Mouse (Mus musculus) lung, postnatal 0 days (tissue): ENCODE measurements around the gene 1700016D06Rik. TPM values are rescaled to one million over a fixed set of nuclear protein-coding genes. Genes with fewer than 3 reads are reported as not detected.

ENCODE experiments used
- ATAC-seq: fragments of 200-750 bp; cut with Nextera tagmentation; 2 replicates; pipeline ENCODE4 v1.8.0; 2017; ENCODE audit warnings: moderate library complexity
- DNase-seq: peaks from one replicate; pipeline ENCODE4 v3.0.0-alpha.2; 2016; ENCODE audit warnings: low spot score
- H3K27ac ChIP-seq: fragments of 300-500 bp; sonication (generic); 2 replicates; pipeline ENCODE4 v1.5.1; 2014; ENCODE audit warnings: antibody characterized with exemption, mild to moderate bottlenecking, low read length, mixed read lengths
- H3K27me3 ChIP-seq: fragments of 300-500 bp; sonication (generic); replicated peaks from 2 replicates; pipeline ENCODE4 v1.6.1; 2014; ENCODE audit warnings: low read length, mixed read lengths; ENCODE audit not compliant: insufficient read depth
- H3K36me3 ChIP-seq: fragments of 300-500 bp; sonication (generic); 2 replicates; pipeline ENCODE4 v1.6.1; 2014; ENCODE audit warnings: low read length, mixed read lengths; ENCODE audit not compliant: insufficient read depth
- H3K4me1 ChIP-seq: fragments of 300-500 bp; sonication (generic); 2 replicates; pipeline ENCODE4 v1.6.1; 2014; ENCODE audit warnings: antibody characterized with exemption, low read depth, low read length, mixed read lengths; ENCODE audit not compliant: insufficient read depth
- H3K4me2 ChIP-seq: fragments of 300-500 bp; sonication (generic); replicated peaks from 2 replicates; pipeline ENCODE4 v1.6.1; 2014; ENCODE audit warnings: low read depth, mild to moderate bottlenecking, low read length, moderate library complexity, mixed read lengths
- H3K4me3 ChIP-seq: fragments of 300-500 bp; sonication (generic); 2 replicates; pipeline ENCODE4 v1.5.1; 2014; ENCODE audit warnings: low read depth, low read length
- H3K9ac ChIP-seq: fragments of 300-500 bp; sonication (generic); replicated peaks from 2 replicates; pipeline ENCODE4 v1.6.1; 2014; ENCODE audit warnings: low read depth, mild to moderate bottlenecking
- H3K9me3 ChIP-seq: fragments of 300-500 bp; sonication (generic); 2 replicates; pipeline ENCODE4 v1.6.1; 2016; ENCODE audit warnings: low read length, mixed read lengths
- CTCF ChIP-seq: IDR thresholded peaks from 2 replicates; pipeline ENCODE4 v1.5.1; 2016; ENCODE audit warnings: antibody characterized with exemption, mild to moderate bottlenecking
- EP300 ChIP-seq: IDR thresholded peaks from 2 replicates; pipeline ENCODE4 v1.6.1; 2016; ENCODE audit warnings: antibody characterized with exemption, mild to moderate bottlenecking, control low read depth
- WGBS: fragments of 180-500 bp; shearing (Covaris S2); extraction: QIAGEN DNeasy Blood & Tissue Kit; methylation state at CpG from one replicate; pipeline ENCODE4 v1.1.7; 2014; 5-methylcytosine and 5-hydroxymethylcytosine counted together
- polyA plus RNA-seq: library from polyadenylated mRNA; unstranded; fragments of >200 nt; fragmentation: Nextera tagmentation; extraction: Ambion mirVana; gene quantifications from 2 replicates; pipeline ENCODE4 v1.2.1, GENCODE M21; 2015

The 1700016D06Rik gene
- polyA plus RNA-seq, 1 experiment from 2014 or later: not detected

GRCm38 (mm10) chr8:11697467-11697866 lies 3.4 kb downstream of the 1700016D06Rik start:
- ATAC-seq: no peak
- Histone ChIP-seq H3K36me3 (no peaks in the 10 kb centered on the region), H3K4me1 (no peaks in the 10 kb centered on the region), H3K4me3 (no peak overlapping the region), H3K9ac (no peak overlapping the region), H3K27me3 (no peaks in the 10 kb centered on the region), H3K4me2 (no peak overlapping the region), H3K27ac (no peak overlapping the region), H3K9me3 (no peaks in the 10 kb centered on the region)
- 86% methylated on average over 7 of the region's 7 CpGs for WGBS
- TF ChIP-seq EP300: no peak
- no peak for TF ChIP-seq CTCF
- no peak for DNase-seq

GRCm38 (mm10) chr8:11696176-11696575 lies 4.7 kb downstream of the 1700016D06Rik start:
- H3K4me3 ChIP-seq: no peak overlapping the region
- H3K36me3 ChIP-seq: no peaks in the 10 kb centered on the region
- H3K4me1 ChIP-seq: no peaks in the 10 kb centered on the region
- H3K27me3 ChIP-seq: no peaks in the 10 kb centered on the region
- no peak overlapping the region for H3K9ac ChIP-seq
- WGBS: 69% methylated on average over 3 of the region's 3 CpGs
- TF ChIP-seq EP300 (no peak), CTCF (no peak)
- H3K4me2 ChIP-seq: no peak overlapping the region
- no peaks in the 10 kb centered on the region for H3K9me3 ChIP-seq
- H3K27ac ChIP-seq: no peak overlapping the region
- DNase-seq (no peak), ATAC-seq (no peak)

- no peaks in the 10 kb centered on the region for H3K36me3 ChIP-seq
- DNase-seq (peak; percentile 36), ATAC-seq (no peak)
- H3K27me3 ChIP-seq: no peaks in the 10 kb centered on the region
- H3K27ac ChIP-seq: no peak overlapping the region
- no peaks in the 10 kb centered on the region for H3K4me1 ChIP-seq
- WGBS: 64% methylated on average over 5 of the region's 5 CpGs
- H3K4me3 ChIP-seq: no peak overlapping the region
- H3K9me3 ChIP-seq: no peaks in the 10 kb centered on the region
- no peak overlapping the region for H3K9ac ChIP-seq
- H3K4me2 ChIP-seq: no peak overlapping the region
- TF ChIP-seq EP300: no peak
- no peak for TF ChIP-seq CTCF
Measured at GRCm38 (mm10) chr8:11693972-11694371, 6.9 kb downstream of the 1700016D06Rik start.

GRCm38 (mm10) chr8:11692455-11692854 lies 8.4 kb downstream of the 1700016D06Rik start:
- no peak overlapping the region for H3K4me2 ChIP-seq
- DNase-seq: peak; percentile 46
- no peak overlapping the region for H3K9ac ChIP-seq
- H3K9me3 ChIP-seq: no peaks in the 10 kb centered on the region
- no peaks in the 10 kb centered on the region for H3K36me3 ChIP-seq
- ATAC-seq: peak; percentile 81
- H3K4me3 ChIP-seq: no peak overlapping the region
- no peak overlapping the region for H3K27ac ChIP-seq
- TF ChIP-seq CTCF: no peak
- TF ChIP-seq EP300: 0 out of 2 replicates have a peak, but pooled peaks have one; percentile 39
- H3K27me3 ChIP-seq: no peaks in the 10 kb centered on the region
- no peaks in the 10 kb centered on the region for H3K4me1 ChIP-seq
- WGBS: 23% methylated on average over 1 of the region's 1 CpGs

GRCm38 (mm10) chr8:11691761-11692160 lies 9.1 kb downstream of the 1700016D06Rik start:
- TF ChIP-seq CTCF: no peak
- TF ChIP-seq EP300: no peak
- H3K9ac ChIP-seq: no peak overlapping the region
- 81% methylated on average over 6 of the region's 6 CpGs for WGBS
- no peaks in the 10 kb centered on the region for H3K36me3 ChIP-seq
- H3K4me3 ChIP-seq: no peak overlapping the region
- H3K27ac ChIP-seq: no peak overlapping the region
- H3K4me1 ChIP-seq: no peaks in the 10 kb centered on the region
- no peak overlapping the region for H3K4me2 ChIP-seq
- DNase-seq (no peak), ATAC-seq (no peak)
- no peaks in the 10 kb centered on the region for H3K27me3 ChIP-seq
- no peaks in the 10 kb centered on the region for H3K9me3 ChIP-seq

GRCm38 (mm10) chr8:11691284-11691683 lies 9.6 kb downstream of the 1700016D06Rik start:
- Histone ChIP-seq H3K27me3 (no peaks in the 10 kb centered on the region), H3K4me1 (no peaks in the 10 kb centered on the region), H3K27ac (no peak overlapping the region), H3K4me2 (no peak overlapping the region), H3K4me3 (no peak overlapping the region), H3K9me3 (no peaks in the 10 kb centered on the region), H3K9ac (no peak overlapping the region), H3K36me3 (no peaks in the 10 kb centered on the region)
- DNase-seq (no peak), ATAC-seq (no peak)
- WGBS: 74% methylated on average over 6 of the region's 6 CpGs
- no peak for TF ChIP-seq EP300
- no peak for TF ChIP-seq CTCF

GRCm38 (mm10) chr8:11689945-11690344 lies 10.9 kb downstream of the 1700016D06Rik start:
- DNase-seq: no peak
- Histone ChIP-seq H3K4me3 (no peak overlapping the region), H3K27ac (no peak overlapping the region), H3K9me3 (no peaks in the 10 kb centered on the region), H3K9ac (no peak overlapping the region), H3K27me3 (no peaks in the 10 kb centered on the region), H3K4me2 (no peak overlapping the region), H3K36me3 (no peaks in the 10 kb centered on the region), H3K4me1 (no peaks in the 10 kb centered on the region)
- TF ChIP-seq CTCF (no peak), EP300 (no peak)
- WGBS: 52% methylated on average over 7 of the region's 7 CpGs
- no peak for ATAC-seq
